Mouse (Mus musculus): ENCODE data around the gene 4931414P19Rik. TPM values are rescaled to one million over a fixed set of nuclear protein-coding genes. Genes with fewer than 3 reads are reported as not detected.

Gene 4931414P19Rik
- 5.2 and 5.8 TPM in 2 replicates for polyA plus RNA-seq (2012; rRNA removed)

DNA sequence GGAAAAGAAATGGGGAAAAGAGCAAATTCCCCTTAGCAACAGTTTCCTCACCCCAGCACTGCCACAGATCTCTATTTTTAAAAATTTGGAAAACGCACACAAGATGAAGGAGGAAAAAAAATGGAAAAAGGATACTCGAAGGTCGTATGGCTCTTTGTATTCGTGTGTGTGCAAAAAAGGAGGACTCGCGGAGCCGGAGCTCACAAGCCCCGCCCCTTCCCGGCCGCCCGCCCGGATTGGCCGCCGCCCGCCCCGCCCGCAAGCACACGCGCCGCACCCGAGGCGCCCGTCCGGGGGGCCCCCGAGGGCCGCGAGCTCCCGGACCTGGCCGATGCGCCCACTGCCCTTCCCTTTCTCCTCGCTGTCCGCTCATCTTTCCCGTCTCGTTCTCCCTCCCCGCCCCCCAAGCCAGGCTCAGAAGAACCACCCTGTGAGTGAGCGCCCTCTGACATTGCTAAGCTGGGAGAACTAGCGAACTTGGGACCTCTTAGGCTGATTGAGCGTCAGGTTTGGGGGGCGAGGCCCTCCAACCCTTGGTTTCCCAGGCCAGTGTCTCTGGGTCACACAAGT, at the start of gene 4931414P19Rik:
Gene 4931414P19Rik (minus strand): TSS at position 242 of the 570 bp plus-strand sequence.
- Histone ChIP-seq H3K27ac (ENCODE audit: insufficient read depth, low read length) (peak within 1 kb of the TSS; percentile 69), H3K4me1 (ENCODE audit: control insufficient read depth, insufficient read depth, low read length) (no peaks in the 10 kb centered on the region), H3K4me3 (ENCODE audit: insufficient read depth, low read length) (peak within 1 kb of the TSS; percentile 37)
- TF ChIP-seq POLR2A (IDR thresholded peaks at IDR 0.05; ENCODE audit: extremely low read depth, insufficient read depth, low read length) (peak; percentile 46; the same call in 1 of the 2 replicates), CTCF (IDR thresholded peaks at IDR 0.05; ENCODE audit: extremely low read depth, insufficient read depth, low read length) (no peak)

DNA sequence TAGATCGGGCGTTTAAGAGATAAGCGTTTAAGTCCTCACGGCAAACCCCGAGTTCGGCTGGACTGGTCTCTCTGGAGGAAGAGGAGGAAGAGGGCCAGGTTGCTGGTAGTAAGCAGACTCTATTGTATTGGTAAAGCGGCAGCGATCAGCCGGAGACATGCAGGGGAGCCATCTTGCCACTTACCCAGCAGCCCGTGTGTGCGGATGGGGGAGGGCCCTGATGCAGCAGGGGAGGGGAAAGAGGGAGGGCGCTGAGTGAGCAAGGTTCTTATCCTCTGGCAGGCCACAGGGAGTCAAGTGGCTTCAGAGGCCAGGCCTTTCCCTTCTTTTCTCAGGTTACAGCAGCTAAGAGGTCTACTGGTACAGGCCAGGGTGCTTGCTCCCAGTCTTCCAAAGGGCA, 47.7 kb upstream of the 4931414P19Rik start:
- Histone ChIP-seq H3K4me1 (ENCODE audit: control insufficient read depth, insufficient read depth, low read length) (peaks cover 7% of the 10 kb centered on the region; the same call in 1 of the 2 replicates), H3K4me3 (ENCODE audit: insufficient read depth, low read length) (peak overlapping the region; percentile 70), H3K27ac (ENCODE audit: insufficient read depth, low read length) (no peak overlapping the region)
- TF ChIP-seq POLR2A (IDR thresholded peaks at IDR 0.05; ENCODE audit: extremely low read depth, insufficient read depth, low read length), result peak; percentile 85; the same call in 1 of the 2 replicates
- no peak for TF ChIP-seq CTCF (IDR thresholded peaks at IDR 0.05; ENCODE audit: extremely low read depth, insufficient read depth, low read length)

DNA sequence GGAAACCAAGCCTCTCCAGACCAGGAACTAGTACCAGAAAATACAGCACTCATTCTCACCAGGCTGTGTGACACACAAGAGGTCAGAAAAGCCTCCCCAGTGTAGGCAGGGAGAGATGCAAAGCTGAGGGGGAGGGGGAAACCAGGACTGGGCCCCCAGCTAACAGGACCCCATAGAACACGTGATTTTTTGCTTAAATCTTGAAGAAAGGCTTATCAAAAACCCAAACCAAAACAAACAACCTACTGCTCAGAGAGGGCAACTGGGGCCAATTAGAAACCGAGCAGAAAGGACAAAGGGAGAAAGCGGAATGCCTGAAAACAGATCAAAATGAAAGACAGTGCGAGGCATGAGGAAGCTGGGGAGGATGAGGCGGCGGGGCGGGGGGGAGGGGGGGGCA, 47.0 kb upstream of the 4931414P19Rik start:
- TF ChIP-seq CTCF (IDR thresholded peaks at IDR 0.05; ENCODE audit: extremely low read depth, insufficient read depth, low read length) (no peak), POLR2A (IDR thresholded peaks at IDR 0.05; ENCODE audit: extremely low read depth, insufficient read depth, low read length) (no peak)
- H3K27ac ChIP-seq (ENCODE audit: insufficient read depth, low read length), result no peak overlapping the region
- H3K4me3 ChIP-seq (ENCODE audit: insufficient read depth, low read length), result peak overlapping the region; percentile 70
- peaks cover 7% of the 10 kb centered on the region; the same call in 1 of the 2 replicates for H3K4me1 ChIP-seq (ENCODE audit: control insufficient read depth, insufficient read depth, low read length)

DNA sequence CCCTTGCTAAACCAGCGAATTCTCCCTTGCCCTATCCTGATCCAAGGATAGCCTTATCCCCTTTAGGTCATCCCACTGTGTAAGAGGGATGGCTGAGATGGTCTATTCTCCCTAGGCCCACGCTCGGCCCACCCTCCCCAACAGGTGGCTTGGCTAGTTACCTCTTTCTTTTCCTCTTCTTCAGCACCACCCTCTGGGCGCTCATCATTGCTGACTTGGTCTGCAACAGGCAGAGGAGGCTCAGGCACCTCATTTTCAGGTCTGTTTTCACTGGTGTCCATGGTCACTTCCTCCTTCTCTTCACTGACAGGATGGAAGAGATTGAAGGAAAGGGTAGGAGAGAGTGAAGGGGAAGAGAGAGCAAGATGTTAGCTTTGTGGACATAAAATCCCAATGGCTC, 45.8 kb upstream of the 4931414P19Rik start:
- H3K27ac ChIP-seq (ENCODE audit: insufficient read depth, low read length), result no peak overlapping the region
- H3K4me3 ChIP-seq (ENCODE audit: insufficient read depth, low read length), result no peak overlapping the region
- no peak for TF ChIP-seq POLR2A (IDR thresholded peaks at IDR 0.05; ENCODE audit: extremely low read depth, insufficient read depth, low read length)
- TF ChIP-seq CTCF (IDR thresholded peaks at IDR 0.05; ENCODE audit: extremely low read depth, insufficient read depth, low read length), result no peak
- peaks cover 7% of the 10 kb centered on the region; the same call in 1 of the 2 replicates for H3K4me1 ChIP-seq (ENCODE audit: control insufficient read depth, insufficient read depth, low read length)

DNA sequence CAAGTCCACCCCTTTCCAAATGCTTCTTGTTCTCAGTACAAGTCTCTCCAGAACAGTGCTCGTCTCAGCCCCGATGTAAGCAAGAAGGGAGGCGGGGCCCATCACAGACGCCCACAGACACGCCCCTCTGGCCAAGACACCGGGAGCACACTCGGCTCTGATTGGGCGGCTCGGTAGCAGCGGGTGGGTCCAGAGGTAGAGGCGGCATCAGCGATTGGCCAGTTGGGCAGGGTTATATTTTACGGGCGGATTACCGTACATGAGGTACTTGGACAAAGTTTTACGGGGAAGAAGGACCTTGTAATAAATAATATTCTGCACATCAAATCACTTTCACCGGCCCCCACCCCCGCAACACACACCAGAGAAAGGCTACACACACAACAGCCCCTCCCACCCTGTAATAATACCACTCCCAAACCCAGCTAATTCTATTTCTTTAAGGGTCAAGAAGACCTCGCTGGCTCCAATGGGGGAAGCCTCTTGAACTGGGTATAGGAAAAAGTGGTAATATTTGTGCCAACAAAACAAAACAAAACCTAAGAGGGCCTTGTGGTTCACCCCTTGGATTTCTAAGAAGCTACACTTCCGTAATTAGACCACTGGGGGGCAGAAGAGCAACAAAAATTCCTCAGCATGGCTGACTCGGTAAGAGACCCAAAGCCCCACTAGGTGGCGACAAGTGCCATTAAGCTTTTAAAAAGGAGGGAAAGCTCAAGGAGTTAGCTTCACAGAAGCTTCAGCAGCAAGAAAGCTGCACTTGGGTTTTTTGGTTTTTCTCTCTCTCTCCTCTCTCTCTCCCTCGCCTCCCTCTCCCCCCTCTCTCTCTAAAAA, 45.0 kb upstream of the 4931414P19Rik start:
- no peak overlapping the region for H3K4me3 ChIP-seq (ENCODE audit: insufficient read depth, low read length)
- TF ChIP-seq POLR2A (IDR thresholded peaks at IDR 0.05; ENCODE audit: extremely low read depth, insufficient read depth, low read length), result no peak
- peak; percentile 96 for TF ChIP-seq CTCF (IDR thresholded peaks at IDR 0.05; ENCODE audit: extremely low read depth, insufficient read depth, low read length)
- H3K4me1 ChIP-seq (ENCODE audit: control insufficient read depth, insufficient read depth, low read length), result peaks cover 7% of the 10 kb centered on the region; the same call in 1 of the 2 replicates
- no peak overlapping the region for H3K27ac ChIP-seq (ENCODE audit: insufficient read depth, low read length)

DNA sequence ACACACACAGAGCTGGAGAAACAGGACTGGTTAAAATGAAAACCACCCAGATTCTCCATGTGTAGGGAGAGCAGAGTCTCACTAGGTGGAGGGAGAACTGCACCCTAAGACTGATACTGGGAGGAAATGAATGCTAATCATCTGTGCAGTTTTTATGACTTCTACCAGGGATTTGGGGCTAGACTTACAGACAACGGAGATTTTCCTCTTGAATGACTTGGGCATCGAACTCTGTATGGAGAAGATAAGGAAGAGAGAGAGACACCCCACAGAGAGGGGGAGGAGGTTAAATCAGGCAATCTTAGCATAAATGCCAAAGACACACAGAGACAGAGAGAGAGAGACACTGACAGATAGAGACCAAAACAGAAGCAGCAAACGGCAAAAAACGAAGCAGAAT, 42.1 kb upstream of the 4931414P19Rik start:
- Histone ChIP-seq H3K4me1 (ENCODE audit: control insufficient read depth, insufficient read depth, low read length) (peaks cover 7% of the 10 kb centered on the region; the same call in 1 of the 2 replicates), H3K27ac (ENCODE audit: insufficient read depth, low read length) (no peak overlapping the region), H3K4me3 (ENCODE audit: insufficient read depth, low read length) (no peak overlapping the region)
- TF ChIP-seq CTCF (IDR thresholded peaks at IDR 0.05; ENCODE audit: extremely low read depth, insufficient read depth, low read length), result no peak

DNA sequence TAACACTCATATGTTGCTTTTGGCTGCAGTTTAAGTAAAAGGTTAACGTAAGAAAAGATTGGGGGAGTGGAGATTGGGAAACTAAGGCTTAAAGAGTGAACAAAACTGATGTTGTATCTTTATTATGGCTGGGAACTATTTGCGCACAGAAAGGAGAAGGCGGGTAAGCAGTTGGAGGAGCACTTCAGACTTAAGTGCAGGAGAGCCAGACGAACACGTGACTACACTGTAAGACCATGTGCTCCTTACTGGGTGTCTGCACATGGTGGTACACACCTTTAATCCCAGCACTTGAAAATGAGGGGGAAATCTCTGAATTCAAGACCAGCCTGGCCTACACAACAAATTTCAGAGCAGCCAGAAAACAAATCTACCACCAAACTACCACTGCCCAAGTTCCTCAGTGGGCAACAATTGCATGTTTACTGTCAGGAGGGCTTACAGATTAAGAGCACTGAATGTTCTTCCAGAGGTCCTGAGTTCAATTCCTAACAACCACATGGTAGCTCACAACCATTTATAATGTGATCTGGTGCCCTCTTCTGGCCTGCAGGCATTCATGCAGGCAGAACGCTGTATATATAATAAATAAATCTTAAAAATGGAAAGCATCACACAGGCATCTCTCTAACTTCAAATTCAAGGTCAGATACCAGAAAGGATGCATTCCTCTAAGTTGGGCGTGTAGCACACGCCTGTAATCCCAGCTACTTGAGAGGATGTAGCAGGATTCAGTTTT, 41.3 kb upstream of the 4931414P19Rik start:
- H3K4me3 ChIP-seq (ENCODE audit: insufficient read depth, low read length), result no peak overlapping the region
- TF ChIP-seq POLR2A (IDR thresholded peaks at IDR 0.05; ENCODE audit: extremely low read depth, insufficient read depth, low read length) (no peak), CTCF (IDR thresholded peaks at IDR 0.05; ENCODE audit: extremely low read depth, insufficient read depth, low read length) (0 out of 2 replicates have a peak, but pooled peaks have one; percentile 14)
- H3K4me1 ChIP-seq (ENCODE audit: control insufficient read depth, insufficient read depth, low read length), result peaks cover 4% of the 10 kb centered on the region; the same call in 1 of the 2 replicates
- no peak overlapping the region for H3K27ac ChIP-seq (ENCODE audit: insufficient read depth, low read length)

DNA sequence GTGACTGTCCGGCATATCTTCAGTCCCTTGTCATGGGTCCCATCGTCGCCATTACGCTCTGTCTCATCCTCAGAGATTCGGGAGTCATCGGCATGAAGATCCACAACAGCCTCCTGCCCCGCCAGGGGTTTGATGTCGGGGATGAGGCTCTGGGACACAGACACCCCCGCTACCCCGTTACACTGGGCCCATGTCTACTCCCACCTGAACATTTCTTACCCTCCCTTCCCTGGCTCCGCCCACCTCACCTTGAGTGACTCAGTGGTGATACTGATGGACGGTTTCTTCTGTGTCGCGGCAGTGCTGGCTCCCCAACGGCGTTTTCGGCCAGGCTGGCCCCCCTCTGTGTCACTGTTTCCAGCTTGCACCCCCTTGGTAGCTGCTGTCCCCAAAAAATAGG, 40.7 kb upstream of the 4931414P19Rik start:
- Histone ChIP-seq H3K27ac (ENCODE audit: insufficient read depth, low read length) (no peak overlapping the region), H3K4me1 (ENCODE audit: control insufficient read depth, insufficient read depth, low read length) (peaks cover 4% of the 10 kb centered on the region; the same call in 1 of the 2 replicates), H3K4me3 (ENCODE audit: insufficient read depth, low read length) (no peak overlapping the region)
- TF ChIP-seq CTCF (IDR thresholded peaks at IDR 0.05; ENCODE audit: extremely low read depth, insufficient read depth, low read length), result no peak

DNA sequence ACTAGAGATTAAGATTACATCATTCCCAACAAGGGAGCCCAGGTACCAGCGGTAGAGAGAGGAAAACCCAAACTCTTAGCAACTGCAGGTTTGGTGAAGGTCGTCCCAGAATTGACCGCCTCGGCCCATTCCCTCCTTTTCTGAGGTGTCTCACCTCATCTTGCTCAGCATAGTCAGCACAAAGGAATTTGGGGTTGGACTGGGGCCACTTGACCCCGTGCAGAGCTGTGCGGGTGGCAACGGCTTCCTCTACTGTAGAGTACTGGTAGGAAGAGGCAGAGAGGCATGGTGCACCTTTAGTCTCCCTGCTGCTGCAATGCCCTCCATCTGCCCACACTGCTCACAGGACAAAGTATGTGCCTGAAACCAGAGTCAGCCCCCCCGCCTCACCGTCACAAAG, 38.5 kb upstream of the 4931414P19Rik start:
- Histone ChIP-seq H3K4me1 (ENCODE audit: control insufficient read depth, insufficient read depth, low read length) (no peaks in the 10 kb centered on the region; the same call in 1 of the 2 replicates), H3K27ac (ENCODE audit: insufficient read depth, low read length) (no peak overlapping the region), H3K4me3 (ENCODE audit: insufficient read depth, low read length) (no peak overlapping the region)
- TF ChIP-seq CTCF (IDR thresholded peaks at IDR 0.05; ENCODE audit: extremely low read depth, insufficient read depth, low read length) (no peak), POLR2A (IDR thresholded peaks at IDR 0.05; ENCODE audit: extremely low read depth, insufficient read depth, low read length) (no peak)
